Mouse (Mus musculus): ENCODE results near the gene Usf1. TPM values are rescaled to one million over a fixed set of nuclear protein-coding genes. Genes with fewer than 3 reads are reported as not detected.

Gene Usf1
- polyA plus RNA-seq, 1 experiment from 2014 or later, result 124 TPM

DNA sequence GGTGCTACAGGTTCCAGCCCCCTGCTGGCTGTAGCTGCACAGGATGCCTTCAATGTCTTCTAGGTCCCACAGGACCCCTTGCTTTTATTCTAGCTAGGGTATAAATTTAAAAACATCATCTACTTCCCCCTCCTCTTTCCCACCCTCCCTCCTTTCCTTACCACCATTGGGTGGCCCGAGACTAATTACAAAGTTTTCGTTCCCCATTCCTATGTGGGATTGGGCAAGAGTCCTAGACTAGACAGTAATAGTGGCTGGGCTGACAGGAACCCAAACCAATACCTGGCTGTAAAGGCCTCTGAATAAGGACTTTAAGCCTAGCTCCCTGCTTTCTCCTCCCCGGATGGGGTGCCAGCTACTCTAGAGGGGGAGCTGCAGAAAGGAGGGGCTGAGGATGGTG is 52.0 kb downstream of the Usf1 start:
- no peak overlapping the region for H3K27ac ChIP-seq (replicated peaks; ENCODE audit: low read depth, low read length)
- H3K4me1 ChIP-seq (ENCODE audit: control insufficient read depth, insufficient read depth, low read length), result 0 out of 2 replicates have a peak, but pooled peaks cover 3% of the 10 kb centered on the region
- no peaks in the 10 kb centered on the region for H3K27me3 ChIP-seq (ENCODE audit: control insufficient read depth, insufficient read depth, low read length)
- H3K9me3 ChIP-seq (ENCODE audit: control insufficient read depth, low read length), result no peaks in the 10 kb centered on the region
- WGBS, result 86% methylated on average over 3 of the region's 3 CpGs
- ATAC-seq (ENCODE audit: insufficient number of reproducible peaks, low FRiP score, low TSS enrichment, low read depth) (no peak), DNase-seq (ENCODE audit: low spot score) (no peak)
- H3K4me3 ChIP-seq (ENCODE audit: low read depth, low read length), result no peak overlapping the region
- no peak overlapping the region for H3K9ac ChIP-seq (ENCODE audit: low read length)
- H3K36me3 ChIP-seq (ENCODE audit: control insufficient read depth, insufficient read depth, low read length), result no peaks in the 10 kb centered on the region
- H3K4me2 ChIP-seq (ENCODE audit: low read depth, severe bottlenecking), result no peak overlapping the region

DNA sequence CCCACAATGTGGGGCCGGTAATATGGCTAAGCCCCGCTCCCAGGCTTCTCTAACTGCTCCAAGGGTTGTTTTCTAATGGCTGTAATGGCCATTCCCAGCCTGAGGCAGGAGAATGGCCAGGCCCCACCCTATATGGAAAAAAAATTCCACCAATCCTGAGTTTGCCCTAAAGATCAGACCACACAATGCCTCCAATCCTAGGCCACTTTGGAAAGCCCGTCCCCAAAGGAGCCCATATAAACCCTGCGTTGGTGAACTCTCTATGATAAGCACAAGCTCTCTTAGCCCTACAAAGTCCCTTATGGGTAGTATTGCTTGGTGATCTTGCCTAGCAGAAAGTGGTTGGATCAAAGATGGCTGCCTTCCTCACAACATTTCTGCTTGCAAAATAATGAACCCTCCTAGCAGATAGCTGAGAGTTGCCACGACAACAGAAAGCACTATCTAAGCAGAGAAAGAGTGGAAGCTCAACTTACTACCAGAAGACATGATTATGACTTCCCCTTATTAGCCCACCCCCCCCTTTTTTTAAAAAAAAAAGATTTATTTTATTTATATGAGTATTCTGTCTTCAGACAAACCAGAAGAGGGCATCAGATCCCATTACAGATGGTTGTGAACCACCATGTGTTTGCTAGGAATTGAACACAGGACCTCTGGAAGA is 54.8 kb downstream of the Usf1 start:
- Histone ChIP-seq H3K27me3 (ENCODE audit: control insufficient read depth, insufficient read depth, low read length) (no peaks in the 10 kb centered on the region), H3K4me1 (ENCODE audit: control insufficient read depth, insufficient read depth, low read length) (no peaks in the 10 kb centered on the region), H3K36me3 (ENCODE audit: control insufficient read depth, insufficient read depth, low read length) (no peaks in the 10 kb centered on the region), H3K9me3 (ENCODE audit: control insufficient read depth, low read length) (no peaks in the 10 kb centered on the region), H3K4me2 (ENCODE audit: low read depth, severe bottlenecking) (no peak overlapping the region), H3K9ac (ENCODE audit: low read length) (no peak overlapping the region), H3K27ac (replicated peaks; ENCODE audit: low read depth, low read length) (no peak overlapping the region), H3K4me3 (ENCODE audit: low read depth, low read length) (no peak overlapping the region)
- ATAC-seq (ENCODE audit: insufficient number of reproducible peaks, low FRiP score, low TSS enrichment, low read depth), result no peak
- no peak for DNase-seq (ENCODE audit: low spot score)
- 87% methylated on average over 5 of the region's 5 CpGs for WGBS

DNA sequence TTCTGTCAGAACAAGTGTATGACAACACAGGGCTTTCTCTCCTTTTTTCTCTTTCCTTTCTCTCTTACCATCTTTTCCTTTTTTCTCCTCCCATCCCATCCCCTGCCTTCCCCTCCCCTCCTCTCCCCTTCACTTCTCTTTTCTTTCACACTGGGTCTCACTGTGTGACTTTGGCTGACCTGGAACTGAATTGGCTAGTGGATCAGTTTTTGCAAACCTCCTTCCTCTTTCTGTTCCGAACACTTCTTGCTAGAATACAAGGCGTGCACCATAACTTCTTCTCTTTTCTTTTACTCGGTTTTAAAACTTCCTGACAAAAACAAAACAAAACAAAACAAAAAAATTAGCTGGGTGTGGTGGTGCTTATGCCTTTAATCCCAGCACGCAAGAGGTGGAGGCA is 55.5 kb downstream of the Usf1 start:
- no peaks in the 10 kb centered on the region for H3K27me3 ChIP-seq (ENCODE audit: control insufficient read depth, insufficient read depth, low read length)

More for the DNA sequence above, 55.5 kb downstream of the Usf1 start:
- H3K4me1 ChIP-seq (ENCODE audit: control insufficient read depth, insufficient read depth, low read length), result no peaks in the 10 kb centered on the region
- WGBS, result 85% methylated on average over 4 of the region's 4 CpGs
- DNase-seq (ENCODE audit: low spot score) (no peak), ATAC-seq (ENCODE audit: insufficient number of reproducible peaks, low FRiP score, low TSS enrichment, low read depth) (no peak)
- H3K4me3 ChIP-seq (ENCODE audit: low read depth, low read length), result no peak overlapping the region
- no peaks in the 10 kb centered on the region for H3K9me3 ChIP-seq (ENCODE audit: control insufficient read depth, low read length)
- H3K36me3 ChIP-seq (ENCODE audit: control insufficient read depth, insufficient read depth, low read length), result no peaks in the 10 kb centered on the region
- no peak overlapping the region for H3K9ac ChIP-seq (ENCODE audit: low read length)
- H3K27ac ChIP-seq (replicated peaks; ENCODE audit: low read depth, low read length), result no peak overlapping the region
- H3K4me2 ChIP-seq (ENCODE audit: low read depth, severe bottlenecking), result no peak overlapping the region

Other genes with a start within 250 kb of the Usf1 start
- gene Pcp4l1, start 215.0 kb upstream of the Usf1 start, polyA plus RNA-seq (2014; fragmentation: Nextera tagmentation; extraction: Ambion mirVana), result 2.7 and 4.3 TPM in 2 replicates
- gene Nr1i3, start 197.3 kb upstream of the Usf1 start, polyA plus RNA-seq (2014; fragmentation: Nextera tagmentation; extraction: Ambion mirVana), result 0.15 and 0.21 TPM in 2 replicates
- 25.4 and 26.4 TPM in 2 replicates for gene Tomm40l, start 188.8 kb upstream of the Usf1 start, polyA plus RNA-seq (2014; fragmentation: Nextera tagmentation; extraction: Ambion mirVana)
- 2.8 and 4.6 TPM in 2 replicates for gene Apoa2, start 186.3 kb upstream of the Usf1 start, polyA plus RNA-seq (2014; fragmentation: Nextera tagmentation; extraction: Ambion mirVana)
- 13.2 and 13.6 TPM in 2 replicates for gene Fcer1g, start 176.9 kb upstream of the Usf1 start, polyA plus RNA-seq (2014; fragmentation: Nextera tagmentation; extraction: Ambion mirVana)
- 5.5 and 5.6 TPM in 2 replicates for gene Adamts4, start 160.9 kb upstream of the Usf1 start, polyA plus RNA-seq (2014; fragmentation: Nextera tagmentation; extraction: Ambion mirVana)
- gene Ndufs2, start 159.9 kb upstream of the Usf1 start, polyA plus RNA-seq (2014; fragmentation: Nextera tagmentation; extraction: Ambion mirVana), result 260 and 264 TPM in 2 replicates
- gene B4galt3, start 141.0 kb upstream of the Usf1 start, polyA plus RNA-seq (2014; fragmentation: Nextera tagmentation; extraction: Ambion mirVana), result 68.9 and 78.2 TPM in 2 replicates
- gene Ppox, start 130.1 kb upstream of the Usf1 start, polyA plus RNA-seq (2014; fragmentation: Nextera tagmentation; extraction: Ambion mirVana), result 65.0 and 71.0 TPM in 2 replicates
- 111 and 114 TPM in 2 replicates for gene Usp21, start 123.3 kb upstream of the Usf1 start, polyA plus RNA-seq (2014; fragmentation: Nextera tagmentation; extraction: Ambion mirVana)
- gene Ufc1, start 116.3 kb upstream of the Usf1 start, polyA plus RNA-seq (2014; fragmentation: Nextera tagmentation; extraction: Ambion mirVana), result 111 and 115 TPM in 2 replicates
- 51.7 and 55.7 TPM in 2 replicates for gene Dedd, start 82.2 kb upstream of the Usf1 start, polyA plus RNA-seq (2014; fragmentation: Nextera tagmentation; extraction: Ambion mirVana)
- gene Nit1, start 65.7 kb upstream of the Usf1 start, polyA plus RNA-seq (2014; fragmentation: Nextera tagmentation; extraction: Ambion mirVana), result 29.2 and 31.9 TPM in 2 replicates
- gene Pfdn2, start 65.6 kb upstream of the Usf1 start, polyA plus RNA-seq (2014; fragmentation: Nextera tagmentation; extraction: Ambion mirVana), result 61.8 and 68.3 TPM in 2 replicates
- 1.4 and 2.3 TPM in 2 replicates for gene Klhdc9, start 50.5 kb upstream of the Usf1 start, polyA plus RNA-seq (2014; fragmentation: Nextera tagmentation; extraction: Ambion mirVana)
- 2.9 and 3.1 TPM in 2 replicates for gene Nectin4, start 41.2 kb upstream of the Usf1 start, polyA plus RNA-seq (2014; fragmentation: Nextera tagmentation; extraction: Ambion mirVana)
- 0.55 and 0.70 TPM in 2 replicates for gene Arhgap30, start 22.4 kb upstream of the Usf1 start, polyA plus RNA-seq (2014; fragmentation: Nextera tagmentation; extraction: Ambion mirVana)
- gene Tstd1, start 7.6 kb downstream of the Usf1 start, polyA plus RNA-seq (2014; fragmentation: Nextera tagmentation; extraction: Ambion mirVana), result 3.2 and 3.3 TPM in 2 replicates
- gene F11r, start 26.2 kb downstream of the Usf1 start, polyA plus RNA-seq (2014; fragmentation: Nextera tagmentation; extraction: Ambion mirVana), result 26.7 and 28.4 TPM in 2 replicates
- gene Alyref2, start 92.2 kb downstream of the Usf1 start, polyA plus RNA-seq (2014; fragmentation: Nextera tagmentation; extraction: Ambion mirVana), result 7.1 and 10.3 TPM in 2 replicates
- gene Itln1, start 124.0 kb downstream of the Usf1 start, polyA plus RNA-seq (2014; fragmentation: Nextera tagmentation; extraction: Ambion mirVana), result not detected in 2 replicates
- not detected in 2 replicates for gene Cd244a, start 147.9 kb downstream of the Usf1 start, polyA plus RNA-seq (2014; fragmentation: Nextera tagmentation; extraction: Ambion mirVana)
- gene Ly9, start 196.1 kb downstream of the Usf1 start, polyA plus RNA-seq (2014; fragmentation: Nextera tagmentation; extraction: Ambion mirVana), result not detected in 2 replicates
- not detected in 2 replicates for gene Slamf7, start 241.7 kb downstream of the Usf1 start, polyA plus RNA-seq (2014; fragmentation: Nextera tagmentation; extraction: Ambion mirVana)